Comparison of ENCODE assay signal across 8 mouse cellular contexts in the genomic region with DNA sequence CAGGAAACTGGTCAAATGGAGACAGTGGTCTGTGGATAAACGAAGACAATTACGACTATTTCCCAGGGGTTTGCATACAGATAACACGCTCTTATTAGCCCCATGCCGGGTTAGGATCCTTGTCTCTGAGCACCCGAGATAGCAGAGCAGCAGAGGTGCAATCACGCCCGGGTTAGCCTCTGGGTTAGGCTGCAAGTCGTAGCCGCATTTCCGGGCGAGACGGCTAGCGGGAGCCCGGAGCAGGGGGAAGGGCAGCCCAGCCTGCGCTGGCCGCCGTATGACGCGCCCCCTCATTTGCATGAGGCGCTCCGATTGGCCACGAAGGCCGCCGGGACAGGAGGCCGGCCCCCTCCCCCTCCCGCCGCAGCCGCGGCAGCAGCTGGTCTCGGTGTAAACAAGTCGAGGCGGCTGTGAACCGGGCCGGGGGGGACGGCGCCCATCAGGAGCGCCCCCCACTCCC. TPM values are rescaled to one million over a fixed set of nuclear protein-coding genes. Genes with fewer than 3 reads are reported as not detected.
A peak's percentile ranks its signal among the peaks of the same experiment; 100 is the strongest.
DNase-seq lines count a peak whose midpoint lies in the region; ATAC-seq lines count a peak whose summit lies in the region.

A gene (plus strand): TSS at position 358 of the 460 bp plus-strand sequence.

- H3K4me3 ChIP-seq in hindbrain, embryonic 12.5 days: peak within 1 kb of the TSS; percentile 82

- 0% methylated on average over 36 of the region's 37 CpGs for whole genome bisulfite sequencing in hindbrain, embryonic 12.5 days

- H3K4me2 ChIP-seq in hindbrain, embryonic 12.5 days (replicated peaks): peak within 1 kb of the TSS; percentile 95

- no peaks in the 10 kb centered on the region for H3K9me3 ChIP-seq in hindbrain, embryonic 12.5 days (replicated peaks)

- H3K9ac ChIP-seq in hindbrain, embryonic 12.5 days: peak within 1 kb of the TSS; percentile 93

- peaks cover 43% of the 10 kb centered on the region for H3K4me1 ChIP-seq in hindbrain, embryonic 12.5 days

- peak within 1 kb of the TSS; percentile 88 for H3K27ac ChIP-seq in hindbrain, embryonic 12.5 days

- no peaks in the 10 kb centered on the region for H3K27me3 ChIP-seq in hindbrain, embryonic 12.5 days

- peaks cover 9% of the 10 kb centered on the region; the same call in 1 of the 2 replicates for H3K36me3 ChIP-seq in hindbrain, embryonic 12.5 days

- DNase-seq in T-cell, adult 2 months (ENCODE audit: low spot score): peak; percentile 94
- DNase-seq in cerebellum, postnatal 14 days: peak; percentile 96 to 97
- DNase-seq in frontal cortex, postnatal 14 days (ENCODE audit: low spot score in 2 of 2): peak; percentile 88 to 92
- DNase-seq in layer of hippocampus, postnatal 36 days: peak; percentile 95
- peak; percentile 97 for DNase-seq in lung, postnatal 25 days (ENCODE audit: low spot score)
- peak; percentile 96 for DNase-seq in retina, postnatal 1 day
- DNase-seq in thymus, postnatal 4 days: peak; percentile 97

- ATAC-seq in hindbrain, embryonic 12.5 days (ENCODE audit: low FRiP score): peak; percentile 82

RNA-seq across cellular contexts. Expression of the gene that starts here (rescaled TPM):
- polyA plus RNA-seq in hindbrain, embryonic 12.5 days (2016; fragmentation: Nextera tagmentation; extraction: Ambion mirVana): 140 and 144 TPM in 2 replicates
- total RNA-seq in layer of hippocampus, postnatal 36 days (2021): 100 to 1,000 TPM; 278 to 291 TPM

Comparison
In these comparisons a context has a peak if more than half of its experiments do, and no peak if none do; other contexts are left out.
1. Peak in every context shown above with its lines: DNase-seq, ATAC-seq, H3K4me3 ChIP-seq and H3K27ac ChIP-seq.